Mouse (Mus musculus) C2C12 (cell line): ENCODE measurements around the gene Gm37240.

Experiments
- CTCF ChIP-seq: IDR thresholded peaks from one replicate; pipeline ENCODE4 v1.5.1; 2011; ENCODE audit not compliant: control insufficient read depth, insufficient read depth, insufficient read length
- MAX ChIP-seq: IDR thresholded peaks from one replicate; pipeline ENCODE4 v1.6.1; 2011; ENCODE audit warnings: mild to moderate bottlenecking, control low read depth

GRCm38 (mm10) chr3:85518668-85519067 lies 368.6 kb downstream of the Gm37240 start:
- no peak for TF ChIP-seq CTCF
- TF ChIP-seq MAX = no peak
